Mouse (Mus musculus) spleen, embryonic (tissue): ENCODE results near the gene Ano1.

Experiments
- CTCF ChIA-PET: fragments of 350-600 bp; sonication (Branson Sonifier 250); formaldehyde crosslinking; loops from one replicate; lab custom pipeline; 2022; lab: Charles Lee

Gene Ano1

DNA sequence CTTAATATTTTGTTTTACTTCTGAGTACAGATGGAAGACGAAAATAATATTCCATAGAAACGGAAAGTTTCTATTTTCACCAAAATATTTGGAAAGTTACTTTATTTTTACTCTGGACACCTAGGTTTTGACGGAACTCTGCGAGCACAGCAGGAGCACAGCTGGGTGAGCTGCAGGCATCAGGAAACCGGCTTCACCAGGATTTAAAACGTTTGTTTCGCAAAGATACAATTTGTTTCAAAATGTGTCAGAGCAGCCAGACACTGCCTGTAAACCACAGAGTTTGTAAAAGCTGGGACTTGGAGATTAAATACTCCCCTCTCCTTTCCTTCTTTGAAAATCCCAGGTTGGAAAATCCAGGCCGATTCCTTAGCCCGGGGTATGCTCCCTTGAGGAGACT lies 53.9 kb downstream of the Ano1 start:
- CTCF ChIA-PET, result no interaction called here

DNA sequence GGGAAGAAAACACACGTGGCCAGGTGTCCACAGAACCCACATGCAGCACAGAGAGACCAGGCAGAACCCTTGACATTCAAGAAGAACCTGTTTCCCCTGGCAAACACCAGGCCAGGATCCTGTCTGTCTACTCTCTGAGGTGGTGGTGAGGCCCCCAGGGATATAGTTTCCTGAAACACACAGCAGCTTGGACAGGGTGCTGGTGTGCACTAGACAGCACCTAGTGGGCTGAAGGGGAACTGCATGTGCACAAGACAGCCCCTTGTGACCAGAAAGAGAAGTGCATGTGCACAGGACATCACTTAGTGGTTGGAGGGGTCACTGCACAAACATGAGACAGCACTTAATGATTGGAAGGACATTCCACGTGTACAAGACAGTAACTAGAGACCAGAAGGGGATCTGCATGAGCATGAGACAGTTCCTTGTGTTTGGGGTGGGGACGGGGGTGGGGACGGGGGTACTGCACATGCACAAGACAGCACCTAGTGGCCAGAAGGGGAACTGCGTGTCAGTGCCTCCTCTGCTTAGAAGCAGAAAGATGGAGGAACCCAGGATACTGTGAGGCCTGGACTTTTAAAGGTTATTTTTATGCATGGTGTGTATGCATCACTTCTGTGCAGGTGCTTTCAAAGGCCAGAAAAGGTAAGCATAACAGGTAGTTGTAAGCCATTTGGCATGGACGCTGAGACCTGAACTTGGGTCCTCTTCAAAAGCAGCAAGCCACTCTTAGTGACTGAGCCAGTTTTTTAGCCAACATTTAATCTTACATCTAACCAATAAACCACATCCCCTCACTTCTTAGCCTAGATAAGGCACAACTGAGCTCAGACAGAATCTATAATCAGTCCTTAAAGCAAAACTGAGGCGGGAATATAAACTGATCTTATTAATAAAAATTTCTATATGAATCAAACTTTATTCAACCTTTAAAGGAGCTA lies 54.7 kb downstream of the Ano1 start:
- CTCF ChIA-PET, result no interaction called here

DNA sequence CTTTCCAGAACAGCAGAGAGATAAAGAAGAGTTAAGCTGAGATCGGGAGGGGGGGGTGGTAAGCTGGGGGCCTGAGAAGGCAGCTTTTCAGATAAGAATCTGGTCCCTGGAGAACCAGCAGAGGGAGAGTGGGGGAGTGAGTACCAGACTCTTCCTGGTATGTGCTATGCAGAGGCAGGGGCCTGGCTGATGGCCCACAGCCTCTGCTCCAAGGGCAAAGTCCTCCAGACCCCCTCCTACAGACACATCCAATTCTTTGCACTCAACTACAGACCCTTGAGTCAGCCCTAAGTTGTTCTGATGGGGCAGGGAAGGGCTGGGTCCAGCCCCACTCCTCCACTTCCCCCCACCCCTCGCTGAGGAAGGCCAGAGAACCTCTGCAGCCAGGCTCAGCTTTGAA lies 61.9 kb downstream of the Ano1 start:
- CTCF ChIA-PET, result no interaction called here

DNA sequence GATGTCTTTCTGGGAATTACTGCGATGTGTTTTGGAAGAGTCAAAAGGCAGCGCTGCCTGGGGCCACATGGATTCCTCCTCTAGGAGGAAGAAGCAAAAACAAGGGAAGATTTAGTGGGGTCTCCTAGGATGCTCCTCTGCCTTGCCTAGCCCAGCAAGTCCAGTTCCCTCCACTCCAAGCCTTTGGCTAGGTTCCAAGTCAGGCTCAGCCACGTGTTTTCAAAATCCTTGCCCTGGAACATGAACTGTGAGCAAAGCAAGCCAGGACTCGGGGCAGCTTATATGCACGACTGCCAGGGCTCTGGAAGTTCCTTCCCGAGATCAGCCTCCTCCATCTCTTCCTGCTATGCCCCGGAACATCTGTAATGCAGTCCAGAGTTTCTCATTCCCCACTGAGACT lies 62.6 kb downstream of the Ano1 start:
- CTCF ChIA-PET, result no interaction called here

DNA sequence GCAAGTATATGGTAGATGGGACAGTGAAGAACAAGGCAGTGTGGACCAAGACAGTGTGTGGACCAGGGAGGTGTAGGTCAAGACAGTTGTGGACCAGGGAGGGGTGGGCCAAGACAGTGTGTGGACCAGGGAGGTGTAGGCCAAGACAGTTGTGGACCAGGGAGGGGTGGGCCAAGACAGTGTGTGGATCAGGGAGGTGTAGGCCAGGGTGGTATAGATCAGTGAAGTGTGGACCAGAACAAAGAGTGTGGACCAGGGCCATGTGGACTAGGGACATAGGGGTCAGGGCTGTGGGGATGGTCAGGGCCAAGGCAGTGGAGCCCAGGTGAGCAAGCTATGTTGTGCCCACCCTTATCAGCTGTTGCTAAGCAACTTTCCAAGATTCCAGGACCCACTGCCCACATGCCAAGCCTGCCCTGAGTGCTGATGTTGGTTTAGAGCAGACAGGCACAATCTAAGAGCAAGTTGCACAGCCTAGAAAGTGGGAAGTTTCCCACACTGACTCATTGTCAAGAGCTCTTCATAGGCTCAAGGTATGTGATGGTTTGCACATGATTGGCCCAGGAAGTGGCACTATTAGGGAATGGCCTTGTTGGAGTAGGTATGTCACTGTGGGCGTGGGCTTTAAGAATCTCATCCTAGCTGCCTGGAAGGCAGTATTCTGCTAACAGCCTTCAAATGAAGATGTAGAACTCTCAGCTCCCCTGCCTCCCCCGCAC lies 64.0 kb downstream of the Ano1 start:
- CTCF ChIA-PET, result no interaction called here

DNA sequence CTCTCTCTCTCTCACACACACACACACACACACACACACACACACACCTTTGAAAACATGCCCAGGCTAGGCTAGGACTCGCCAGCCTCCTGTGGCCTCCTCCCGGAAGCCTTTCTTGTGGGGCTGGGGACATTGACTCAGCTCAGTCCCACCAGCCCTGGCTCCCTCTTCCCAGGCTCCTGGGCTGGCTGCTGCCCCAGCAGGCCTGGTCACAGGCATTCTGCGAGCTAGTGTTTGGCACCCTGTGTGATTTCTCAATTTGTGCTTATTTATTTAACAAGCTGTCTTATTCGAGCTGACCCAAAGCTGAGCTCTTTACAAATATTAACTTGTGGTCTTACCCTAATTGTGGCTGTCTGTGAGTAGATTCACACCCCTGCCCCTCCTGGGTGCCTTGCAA lies 66.8 kb downstream of the Ano1 start:
- CTCF ChIA-PET, result no interaction called here

DNA sequence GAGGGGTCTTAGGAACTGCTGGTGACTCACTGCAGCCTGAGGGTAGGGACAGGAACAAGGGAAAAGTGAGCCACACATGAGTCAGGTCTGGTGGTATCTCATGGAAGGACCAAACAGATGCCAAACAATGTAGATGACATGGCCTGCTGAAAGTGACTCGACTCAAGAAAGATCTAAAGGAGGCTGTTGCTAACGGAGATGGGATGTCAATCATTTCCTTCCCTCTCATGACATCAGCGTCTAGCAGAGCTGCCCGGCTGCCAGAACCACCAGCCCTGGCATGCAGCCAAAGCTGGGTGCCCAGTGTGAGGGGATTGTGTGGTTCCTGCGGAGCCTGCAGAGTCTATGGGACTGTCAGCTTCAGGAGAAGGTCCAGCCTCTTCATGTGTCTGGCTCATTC lies 67.3 kb downstream of the Ano1 start:
- CTCF ChIA-PET, result no interaction called here

DNA sequence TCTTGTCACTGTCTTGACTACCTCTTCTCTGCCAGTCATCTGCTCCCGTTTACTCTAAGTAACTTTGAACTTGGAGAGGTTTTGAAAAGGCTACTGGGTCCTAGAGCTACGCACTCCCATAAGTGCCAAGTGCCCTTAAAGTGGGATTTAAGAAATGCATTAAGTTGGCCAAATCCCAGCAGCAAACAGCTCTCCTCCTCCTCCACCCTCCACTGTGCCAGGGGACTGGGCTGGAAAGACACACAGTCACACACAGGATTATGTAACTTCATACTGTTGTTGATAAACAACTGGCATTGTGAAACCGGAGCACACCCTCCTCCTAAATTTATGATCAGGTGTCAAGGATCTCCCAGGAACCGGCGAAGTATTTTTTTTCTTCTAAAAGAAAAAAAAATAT lies 71.7 kb downstream of the Ano1 start:
- CTCF ChIA-PET, result no interaction called here

DNA sequence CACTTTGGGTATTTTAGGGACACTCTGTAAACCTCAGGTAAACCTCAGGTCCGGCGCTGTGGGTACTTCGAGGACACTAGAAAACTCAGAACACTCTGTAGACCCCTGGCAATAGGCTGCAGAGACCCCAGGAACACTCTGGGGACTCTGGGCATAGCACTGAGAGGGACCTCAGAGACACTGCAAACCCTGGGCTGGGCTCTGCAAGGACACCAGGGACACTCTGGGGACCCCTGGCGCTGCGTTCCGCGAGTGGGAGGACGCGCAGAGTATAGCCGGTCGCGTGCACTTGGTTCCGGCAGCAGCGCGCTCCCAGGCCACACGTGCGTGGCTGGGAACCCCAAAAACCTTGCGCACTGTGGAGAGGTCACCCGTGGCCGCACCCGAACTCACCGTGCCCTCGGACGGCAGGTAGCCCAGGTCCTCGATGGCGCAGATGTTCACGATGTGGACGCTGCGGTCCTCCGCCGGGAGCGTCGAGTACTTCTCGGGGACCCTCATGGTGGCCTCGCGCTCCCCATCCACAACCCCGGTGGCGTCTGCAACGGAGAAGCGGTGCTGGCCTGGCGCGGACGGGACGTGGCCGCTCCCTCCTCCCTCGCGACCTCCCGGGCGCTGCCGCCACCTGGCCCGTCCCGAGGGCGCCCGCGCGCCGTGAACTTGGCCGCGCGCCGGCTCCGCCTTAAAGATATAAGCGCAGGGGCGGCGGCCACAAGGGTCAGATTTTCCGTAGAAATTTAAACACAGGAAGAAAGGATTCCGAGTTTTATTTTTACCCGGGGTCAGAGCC lies 73.3 kb downstream of the Ano1 start:
- CTCF ChIA-PET, result no interaction called here

DNA sequence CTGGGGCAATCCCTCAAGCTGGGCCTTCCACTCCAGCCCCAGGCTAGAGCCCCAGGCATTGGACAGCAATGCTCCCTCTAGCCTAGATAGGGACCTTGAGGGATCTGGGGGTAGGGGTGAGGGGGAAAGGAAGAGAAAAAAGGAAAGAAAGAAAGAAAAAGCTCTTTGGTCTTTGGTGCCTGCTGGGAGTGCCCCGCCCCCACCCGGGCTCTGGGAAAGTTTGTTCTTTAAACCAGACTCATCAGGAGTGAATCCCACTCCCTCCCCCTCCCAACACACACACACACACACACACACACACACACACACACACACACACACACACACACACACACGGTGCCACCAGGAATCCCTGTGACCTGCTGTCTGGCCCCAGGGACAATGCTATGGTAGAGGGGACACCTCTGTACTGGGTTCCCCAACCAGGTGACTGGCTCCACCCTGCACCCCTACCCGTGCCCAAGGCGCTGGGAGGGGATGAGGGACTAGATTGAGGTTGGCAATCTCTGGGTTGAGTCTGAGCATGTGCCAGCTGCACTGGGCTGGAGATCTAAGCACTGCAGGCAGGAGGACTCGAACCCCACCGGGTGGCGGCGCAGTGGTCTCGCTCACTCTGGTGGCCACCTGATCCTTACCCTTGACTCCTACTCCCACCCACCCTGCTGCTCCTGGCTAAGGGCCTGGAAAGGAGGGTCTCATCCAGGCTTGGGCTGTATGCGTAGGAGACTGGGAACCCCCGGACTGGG lies 74.3 kb downstream of the Ano1 start:
- CTCF ChIA-PET, result no interaction called here

DNA sequence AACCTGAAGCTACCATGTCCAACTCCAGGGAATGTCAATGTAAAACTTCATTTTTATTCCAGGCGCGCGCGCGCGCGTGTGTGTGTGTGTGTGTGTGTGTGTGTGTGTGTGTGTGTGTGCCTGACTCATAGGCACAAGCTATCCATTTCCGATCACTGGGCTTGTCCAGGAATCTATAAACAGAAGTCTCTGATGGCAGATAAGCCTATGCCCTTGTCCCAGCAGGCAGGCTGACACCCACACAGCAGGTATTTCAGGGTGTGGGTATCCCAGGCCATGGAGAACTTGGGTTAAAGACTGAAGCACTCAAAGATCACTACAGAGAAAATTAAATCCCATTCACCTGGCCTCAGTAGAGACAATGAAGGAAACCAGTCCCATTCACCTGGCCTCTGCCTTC lies 76.1 kb downstream of the Ano1 start:
- CTCF ChIA-PET, result no interaction called here

DNA sequence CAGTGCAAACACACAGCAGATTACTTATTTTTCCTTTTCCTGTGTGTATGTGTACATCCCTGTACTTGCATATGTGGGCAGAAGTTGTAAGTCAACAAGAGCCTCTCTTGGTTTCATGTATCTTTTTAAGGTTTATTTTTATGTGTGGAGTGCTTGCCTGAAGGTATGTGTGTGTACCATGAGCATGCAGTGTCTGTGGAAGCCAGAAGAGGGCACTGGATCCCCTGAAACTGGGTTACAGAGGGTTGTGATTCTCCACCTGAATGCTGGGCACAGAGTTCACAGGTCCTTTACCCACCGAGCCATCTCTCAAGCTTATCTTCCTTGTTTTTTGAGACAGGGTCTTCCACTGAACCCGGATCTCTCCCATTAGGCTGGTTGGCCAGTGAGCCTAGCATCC lies 81.9 kb downstream of the Ano1 start:
- CTCF ChIA-PET, result no interaction called here

DNA sequence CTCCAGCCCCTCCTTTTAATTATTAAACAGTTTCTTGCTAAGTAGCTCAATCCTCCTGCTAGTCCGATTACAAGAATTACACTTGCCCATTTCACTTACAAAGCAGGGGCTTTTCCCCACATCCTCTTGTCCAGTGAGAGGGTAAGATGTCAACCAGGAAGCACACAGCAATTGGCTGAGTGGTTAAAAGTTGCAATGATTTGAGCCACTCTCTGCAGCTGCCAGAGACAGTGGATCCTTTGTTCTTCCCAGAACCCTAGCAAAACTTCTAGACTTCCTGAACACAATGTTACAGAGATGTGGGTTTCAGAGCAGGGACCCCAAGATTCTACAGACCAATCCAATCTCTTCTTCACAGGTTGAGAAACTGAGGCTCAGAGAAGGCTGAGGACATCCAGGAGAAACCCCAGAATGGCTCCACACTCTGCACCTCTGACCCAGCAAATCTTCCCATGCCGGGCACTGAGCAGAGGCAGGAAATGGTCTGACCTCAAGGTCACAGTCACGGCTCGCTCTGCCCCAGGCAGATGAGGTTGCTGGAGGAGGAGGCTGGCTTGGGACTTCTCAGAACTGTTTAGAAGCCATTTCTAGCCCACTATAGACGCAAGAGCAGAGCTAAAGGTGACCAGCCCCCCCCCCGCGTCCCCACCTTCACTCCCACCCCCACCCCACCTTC lies 83.0 kb downstream of the Ano1 start:
- CTCF ChIA-PET, result no interaction called here

DNA sequence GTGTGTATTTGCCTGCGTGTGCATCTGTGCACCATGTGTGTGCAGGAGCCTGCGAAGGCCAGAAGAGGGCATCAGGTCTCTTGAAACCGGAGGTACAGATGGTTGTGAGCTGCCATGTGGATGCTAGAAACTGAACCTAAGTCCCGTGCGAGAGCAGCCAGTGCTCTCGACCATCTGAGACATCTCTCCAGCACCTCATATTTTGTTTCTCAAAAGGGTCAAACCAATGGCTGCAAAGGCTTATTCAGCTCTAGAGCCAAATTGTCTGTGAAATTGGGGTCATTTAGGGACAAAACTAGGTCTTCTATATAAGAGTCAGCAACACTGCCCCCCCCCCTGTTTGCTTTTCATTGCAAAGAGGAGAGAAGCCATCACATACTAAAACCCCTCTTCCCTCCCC lies 84.7 kb downstream of the Ano1 start:
- CTCF ChIA-PET, result no interaction called here

DNA sequence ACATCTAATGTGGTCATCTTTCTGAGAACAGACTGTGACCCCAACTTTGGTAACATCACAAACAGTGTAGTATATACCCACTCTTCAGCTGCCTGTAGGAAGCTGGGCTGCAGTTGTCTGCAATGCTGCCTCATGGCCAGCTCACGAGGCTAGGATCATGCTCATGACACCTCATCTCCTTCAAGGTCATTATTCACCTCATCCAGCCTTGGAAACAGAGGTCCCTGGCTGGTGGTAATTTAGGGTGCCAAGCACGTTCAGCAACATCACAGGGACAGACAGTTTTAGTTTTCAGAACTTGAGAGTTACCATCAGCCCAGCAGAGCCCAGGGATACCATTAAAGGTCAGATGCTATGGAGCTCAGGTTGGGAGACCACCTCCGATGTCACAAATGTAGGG lies 86.2 kb downstream of the Ano1 start:
- CTCF ChIA-PET, result no interaction called here

DNA sequence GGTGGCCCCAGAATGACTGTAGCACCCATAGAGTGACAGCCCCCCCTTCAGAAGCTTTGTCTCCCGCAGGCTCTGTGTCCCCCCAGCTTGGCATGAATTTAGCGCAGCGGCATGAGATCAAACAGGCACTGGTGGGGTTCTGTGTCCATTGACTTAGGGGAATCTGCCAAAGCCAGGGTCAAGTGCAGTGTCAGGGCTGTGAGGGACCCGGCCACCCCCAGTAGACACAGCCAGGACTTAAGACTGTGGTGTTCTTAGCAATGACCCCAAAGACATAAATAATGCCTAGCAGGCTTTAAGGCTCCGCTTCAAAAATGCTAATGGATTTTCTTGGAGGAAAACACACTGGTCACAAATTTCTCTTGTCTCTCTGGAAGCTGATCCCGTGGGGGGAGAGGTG lies 88.2 kb downstream of the Ano1 start:
- CTCF ChIA-PET, result no interaction called here

DNA sequence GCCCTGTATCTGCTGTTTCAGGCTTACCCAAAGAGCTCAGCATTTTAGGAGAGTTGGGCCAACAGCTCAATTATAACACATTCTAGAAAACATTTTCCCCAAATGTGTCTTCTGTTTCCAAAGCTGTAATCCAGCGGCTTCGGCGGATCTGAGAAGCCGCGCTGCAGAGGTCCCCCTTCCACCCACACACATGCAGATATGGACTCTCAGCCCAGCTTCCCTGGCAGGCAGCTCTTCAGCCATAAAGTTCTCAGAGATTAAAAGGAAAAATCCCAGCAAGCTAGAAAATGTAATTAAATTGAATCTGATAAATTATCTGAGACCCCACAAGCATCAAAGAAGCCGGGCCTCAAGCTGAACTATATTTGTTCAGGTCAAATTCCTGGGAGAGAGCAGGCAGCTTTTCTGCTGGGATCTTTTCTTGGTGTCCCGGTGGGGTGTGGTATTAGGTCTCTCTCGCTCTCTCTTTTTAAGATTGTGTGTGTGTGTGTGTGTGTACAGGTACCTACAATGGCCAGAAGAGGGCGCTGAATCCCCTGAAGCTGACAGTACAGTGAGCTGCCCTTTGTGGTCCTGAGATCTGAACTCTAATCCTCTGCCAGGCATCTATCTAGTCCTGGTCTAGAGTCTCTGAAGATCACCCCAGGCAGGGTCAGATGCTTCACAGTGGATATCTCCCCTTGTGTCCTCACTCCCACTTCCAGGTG lies 95.4 kb downstream of the Ano1 start:
- CTCF ChIA-PET, result interaction anchor here (0.6 kb wide), 1 partner anchor 115 kb away, joined by 3 read pairs; no protein-coding TSS in a partner anchor

DNA sequence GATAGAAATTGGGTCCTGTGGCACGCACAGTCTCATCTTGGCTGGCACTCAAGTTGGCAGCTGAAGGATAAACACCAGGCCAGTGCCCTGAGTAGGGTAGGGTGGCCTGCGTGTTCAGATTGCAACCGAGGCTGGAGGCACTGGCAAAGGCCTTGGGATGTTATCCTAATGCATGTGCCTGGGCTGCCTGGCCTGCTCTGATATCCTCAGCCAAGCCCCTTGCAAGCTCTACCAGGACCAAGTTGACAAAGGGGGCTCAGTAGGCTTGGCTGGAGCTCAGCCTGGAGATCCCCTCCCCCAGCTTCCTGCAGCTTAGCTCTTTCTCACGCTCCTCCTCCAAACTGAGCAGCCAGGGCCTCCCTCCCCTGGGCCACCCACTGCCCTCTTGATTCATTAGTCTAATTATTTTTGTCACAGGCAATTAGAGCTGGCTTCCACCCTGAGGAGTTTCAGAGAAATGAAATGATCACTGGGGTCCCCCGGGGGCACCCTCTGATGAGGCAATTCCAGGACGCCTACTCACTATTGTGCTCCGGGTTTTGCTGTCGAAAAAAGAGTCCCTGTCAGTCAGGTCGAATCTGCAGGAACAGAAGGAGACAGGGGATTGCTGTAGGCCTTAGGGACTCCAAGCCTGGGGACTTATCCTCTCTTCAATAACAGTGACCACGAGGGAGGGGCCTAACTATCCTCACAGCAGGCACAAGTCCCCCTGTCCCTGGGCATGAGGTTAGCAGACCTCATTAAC lies 97.9 kb downstream of the Ano1 start:
- CTCF ChIA-PET, result no interaction called here

DNA sequence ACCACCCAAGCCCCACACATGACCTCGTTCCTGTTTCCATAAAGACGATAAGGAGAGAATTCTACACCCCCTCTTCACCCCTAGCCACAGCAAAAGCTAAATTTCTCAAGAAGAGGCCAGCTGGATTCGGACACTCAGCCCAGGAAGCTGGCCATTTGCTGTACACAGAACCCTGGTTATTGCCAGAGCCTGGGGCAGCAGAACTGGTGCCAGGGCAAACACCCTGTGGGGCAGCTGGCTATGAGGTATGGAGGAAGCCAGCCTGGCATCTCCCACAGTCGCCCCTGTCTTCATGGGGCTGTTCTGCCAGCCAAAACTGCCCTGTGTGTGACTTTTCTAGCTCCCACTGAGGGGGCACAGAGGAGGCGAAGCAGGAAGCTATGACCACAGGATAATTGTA lies 104.2 kb downstream of the Ano1 start:
- CTCF ChIA-PET, result no interaction called here

DNA sequence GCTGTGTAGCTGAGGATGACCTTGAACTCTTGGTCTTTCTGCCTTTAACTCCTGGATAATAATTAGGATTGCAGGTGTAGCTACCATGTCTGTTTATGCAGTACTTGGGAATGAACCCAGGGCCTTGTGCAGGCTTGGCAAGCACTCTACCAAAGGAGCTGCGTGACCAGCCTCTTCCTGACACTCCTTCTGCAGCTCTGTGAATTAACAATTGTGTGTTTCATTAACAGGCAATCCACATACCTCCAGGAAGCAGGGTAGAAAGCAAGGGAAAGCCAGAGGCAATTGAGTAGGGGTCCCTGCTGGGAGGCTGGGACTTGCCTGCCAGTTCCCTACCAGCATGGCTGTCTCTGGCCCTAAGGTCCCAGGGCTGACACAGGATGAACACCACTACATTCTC lies 111.0 kb downstream of the Ano1 start:
- CTCF ChIA-PET, result no interaction called here
